Mouse (Mus musculus) gastrocnemius, postnatal 36 days (tissue): ENCODE results near the gene Mrps34. TPM values are rescaled to one million over a fixed set of nuclear protein-coding genes. Genes with fewer than 3 reads are reported as not detected.

Source experiments
- DNase-seq, 2 experiments: peaks; one replicate each; pipeline ENCODE4 v3.0.0; 2022
- intact Hi-C: fragments of 180-260 bp; cut with DNase I; formaldehyde crosslinking; loops from one replicate; pipeline ENCODE4 v1.15.1; 2025
- long read RNA-seq, 2 experiments: library from polyadenylated mRNA; stranded (forward); transcript quantifications; one replicate each; pipeline ENCODE4 v2.0.0; 2021
- total RNA-seq, 2 experiments: library from RNA; stranded (reverse); gene quantifications; 2 replicates each; pipeline ENCODE4 v1.2.3; 2021

Mrps34 gene
- total RNA-seq = 10 to 100 TPM; 84.6 to 90.2 TPM
- long read RNA-seq, experiment 1, transcript Mrps34-201 (3 exons, 918 nt) = major isoform, 101 of 112 reads
- long read RNA-seq, experiment 1, partial matches to known transcripts = 0 of 112 reads
- long read RNA-seq, experiment 1, other reads (novel, unspliced or antisense) = 10 of 112 reads
- long read RNA-seq, experiment 2, transcript Mrps34-201 (3 exons, 918 nt) = major isoform, 154 of 163 reads
- long read RNA-seq, experiment 2, partial matches to known transcripts = 1 of 163 reads
- long read RNA-seq, experiment 2, other reads (novel, unspliced or antisense) = 5 of 163 reads

DNA sequence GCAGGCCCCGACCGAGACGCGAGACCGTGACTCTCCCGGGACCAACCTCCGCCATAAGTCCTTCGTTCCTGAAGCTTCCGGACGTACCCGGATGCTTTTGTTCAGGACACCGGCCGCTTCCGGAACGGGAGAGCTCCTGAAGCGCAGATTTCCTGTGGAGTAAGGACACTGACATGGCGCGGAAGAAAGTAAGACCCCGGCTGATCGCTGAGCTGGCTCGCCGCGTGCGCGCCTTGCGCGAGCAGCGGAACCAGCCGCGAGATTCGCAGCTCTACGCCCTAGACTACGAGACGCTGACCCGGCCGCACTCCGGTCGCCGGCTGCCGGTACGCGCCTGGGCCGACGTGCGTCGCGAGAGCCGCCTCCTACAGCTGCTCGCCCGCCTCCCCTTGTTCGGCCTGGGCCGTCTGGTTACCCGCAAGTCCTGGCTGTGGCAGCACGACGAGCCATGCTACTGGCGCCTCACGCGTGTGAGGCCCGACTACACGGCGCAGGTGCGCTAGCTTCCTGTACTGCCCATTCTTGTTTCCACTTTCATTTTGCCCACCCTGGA lies at the start of gene Mrps34, which contains the start of gene Eme2:
Mrps34 (plus strand) TSS at position 122 of the 553 bp plus-strand sequence.
Eme2 (minus strand) TSS at position 93 of the 553 bp plus-strand sequence.
- intact Hi-C loops = loop anchor here (10.0 kb wide), 1 partner anchor 930 kb away; the partner anchor contains the start of genes Jmjd8 and Wdr24
- peak; percentile 68 to 77 for DNase-seq

DNA sequence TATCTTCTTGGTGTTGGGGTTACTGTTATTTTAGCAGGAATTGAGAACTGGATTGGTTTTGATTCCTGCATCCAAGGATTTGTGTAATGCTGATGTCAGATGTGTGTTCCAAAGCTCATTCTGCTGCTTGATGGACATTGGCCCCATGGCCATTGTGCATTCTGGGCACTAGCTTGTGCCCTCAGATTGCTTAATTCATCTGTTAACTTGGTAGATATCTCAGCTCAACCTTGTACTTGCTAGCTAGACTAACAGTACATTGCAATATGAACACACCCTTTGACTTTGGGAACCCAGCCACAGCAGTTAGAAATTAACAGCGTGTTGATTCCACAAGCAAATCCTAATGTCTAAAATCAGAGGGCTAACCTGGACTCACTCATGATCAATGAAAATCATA lies 47.5 kb upstream of the Mrps34 start:
- intact Hi-C loops = loop anchor here (5.0 kb wide), 1 partner anchor 170 kb away; the partner anchor contains the start of genes Cramp1l and Ift140
- no peak for DNase-seq

DNA sequence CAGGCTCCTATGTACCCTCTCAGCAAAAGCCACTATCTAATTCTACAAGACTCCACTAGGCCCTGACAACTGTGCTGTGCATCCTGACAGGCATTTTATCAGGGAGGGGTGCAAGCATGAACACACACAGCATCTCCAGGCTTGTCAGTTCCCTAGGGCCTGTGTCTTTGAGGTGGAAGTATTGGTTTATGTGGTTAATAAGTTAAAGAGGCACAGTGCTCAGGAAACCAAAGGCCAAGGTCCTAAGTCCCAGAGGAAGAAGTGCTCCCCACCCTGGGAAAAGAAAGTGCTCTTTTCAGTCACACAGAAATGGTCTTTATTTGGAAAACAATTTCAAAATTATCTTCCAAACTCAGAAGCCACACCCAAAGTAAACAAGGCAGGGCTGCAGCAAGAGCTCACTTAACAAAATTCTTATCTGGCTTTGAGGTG lies 46.3 kb upstream of the Mrps34 start:
- intact Hi-C loops = loop anchor here (5.0 kb wide), 1 partner anchor 169 kb away; the partner anchor contains the start of genes Cramp1l and Ift140
- no peak for DNase-seq

DNA sequence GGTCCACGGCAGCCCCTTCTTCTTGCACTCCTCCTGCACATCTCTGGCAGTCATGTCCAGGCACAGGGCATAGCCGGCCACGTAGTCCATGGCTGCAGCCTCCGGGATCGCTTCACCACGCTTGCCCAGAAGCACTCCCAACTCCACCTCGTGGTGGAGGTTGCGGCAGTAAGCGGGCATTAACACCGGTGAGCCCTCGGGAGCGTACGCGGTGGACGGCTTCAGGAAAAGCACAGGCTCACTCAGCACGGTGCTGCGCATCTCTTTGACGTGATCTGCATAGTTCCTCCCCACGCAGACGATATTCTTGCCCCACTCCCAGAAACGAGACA lies 45.2 kb upstream of the Mrps34 start:
- intact Hi-C loops = loop anchor here (2.0 to 5.0 kb wide), 2 partner anchors 27 to 168 kb away; partner anchors contain the start of genes Cramp1l and Ift140
- peak in 1 of 2 experiments; percentile 35 for DNase-seq

DNA sequence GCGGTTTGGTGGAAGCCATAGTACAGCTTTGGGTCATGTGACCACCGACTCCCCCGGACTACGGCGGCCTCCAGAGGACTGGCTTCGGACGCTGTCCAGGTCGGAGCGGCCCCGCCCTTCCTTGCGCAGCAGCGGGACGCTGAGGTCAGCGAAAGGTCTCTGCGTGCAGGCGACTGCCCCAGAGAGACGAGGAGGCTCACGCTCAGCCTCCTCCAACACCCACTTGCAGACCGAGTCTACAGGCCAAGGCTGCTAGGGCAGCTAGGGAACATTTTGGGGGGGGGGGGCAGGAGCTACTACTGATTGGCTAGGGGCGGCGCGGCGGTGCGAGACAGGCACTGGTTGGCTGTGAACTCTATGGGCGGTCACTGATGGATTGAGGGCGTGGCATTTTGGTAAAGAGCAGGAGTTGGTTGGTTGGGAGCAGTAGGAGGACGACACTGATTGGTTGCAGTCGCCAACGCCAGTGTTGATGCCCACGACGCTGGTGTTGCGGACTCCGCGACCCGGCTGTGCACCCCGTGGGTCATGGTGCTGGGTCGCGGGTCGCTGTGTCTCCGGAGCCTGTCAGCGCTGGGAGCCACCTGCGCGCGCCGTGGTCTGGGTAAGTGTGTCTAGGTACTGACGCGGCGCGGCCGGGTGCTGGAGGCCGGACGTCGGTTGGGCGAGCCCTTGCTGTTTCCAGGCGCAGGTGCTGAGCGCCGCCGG lies 44.7 kb upstream of the Mrps34 start, which contains the start of gene Fahd1:
Fahd1 (minus strand) TSS at position 300 of the 708 bp plus-strand sequence.
- intact Hi-C loops = loop anchor here (2.0 kb wide), 1 partner anchor 27 kb away; no protein-coding TSS in a partner anchor
- DNase-seq = peak; percentile 93 to 95

DNA sequence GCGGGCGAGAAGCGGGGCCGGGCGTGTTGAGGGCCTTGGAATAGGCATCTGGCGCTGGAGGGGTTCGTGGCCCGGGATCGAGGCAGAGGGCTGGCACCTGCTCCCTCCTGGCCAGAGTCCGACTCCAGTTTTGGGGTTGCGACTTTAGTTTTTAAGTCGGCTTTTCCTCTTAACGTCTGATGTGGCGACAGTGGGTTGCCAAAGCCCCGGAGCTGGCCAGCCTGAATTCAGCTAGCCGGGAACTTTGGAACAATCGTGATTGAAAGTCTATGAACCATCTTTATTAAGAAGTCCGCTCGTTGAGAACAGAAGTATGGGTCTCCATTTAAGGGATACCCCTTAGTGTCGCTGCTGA lies 44.2 kb upstream of the Mrps34 start:
- DNase-seq = no peak
- intact Hi-C loops = loop anchor here (2.0 kb wide), 1 partner anchor 26 kb away; no protein-coding TSS in a partner anchor

DNA sequence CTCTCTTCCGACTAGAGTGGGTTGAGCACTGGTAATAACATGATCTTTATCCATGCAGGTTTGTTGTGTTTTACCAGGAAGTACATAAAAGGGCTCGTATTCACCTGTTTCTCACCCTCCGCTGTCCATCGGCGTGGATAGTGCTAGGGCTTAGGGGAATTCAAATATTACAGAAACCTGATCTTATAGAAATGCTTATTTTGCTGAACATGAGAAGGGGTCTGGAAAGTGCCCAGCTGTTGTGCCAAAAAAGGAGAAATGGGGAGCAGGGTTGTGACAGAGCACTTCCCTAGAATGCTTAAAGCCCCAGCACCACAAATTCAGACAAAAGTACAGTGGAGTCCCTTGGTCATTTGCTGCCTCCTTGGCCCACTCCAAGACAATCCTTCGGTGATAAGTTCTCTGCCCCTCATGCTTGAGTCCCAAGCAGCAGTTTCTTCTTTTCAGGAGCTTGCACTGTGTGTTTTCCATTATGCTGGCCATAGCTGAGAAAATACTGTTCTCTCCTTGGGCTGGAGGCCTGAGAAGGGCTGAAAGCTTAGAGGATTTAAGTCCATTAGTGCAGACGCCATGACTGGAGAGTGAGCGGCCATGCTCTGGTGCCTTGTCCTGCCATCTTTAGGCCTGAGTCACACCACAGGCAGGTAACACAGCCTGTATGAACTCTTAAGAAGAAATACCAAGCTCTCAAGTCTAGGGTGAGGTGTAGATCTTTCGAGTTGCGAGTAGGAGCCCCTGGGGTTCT lies 43.4 kb upstream of the Mrps34 start:
- intact Hi-C loops = loop anchor here (2.0 kb wide), 1 partner anchor 25 kb away; no protein-coding TSS in a partner anchor
- no peak for DNase-seq

DNA sequence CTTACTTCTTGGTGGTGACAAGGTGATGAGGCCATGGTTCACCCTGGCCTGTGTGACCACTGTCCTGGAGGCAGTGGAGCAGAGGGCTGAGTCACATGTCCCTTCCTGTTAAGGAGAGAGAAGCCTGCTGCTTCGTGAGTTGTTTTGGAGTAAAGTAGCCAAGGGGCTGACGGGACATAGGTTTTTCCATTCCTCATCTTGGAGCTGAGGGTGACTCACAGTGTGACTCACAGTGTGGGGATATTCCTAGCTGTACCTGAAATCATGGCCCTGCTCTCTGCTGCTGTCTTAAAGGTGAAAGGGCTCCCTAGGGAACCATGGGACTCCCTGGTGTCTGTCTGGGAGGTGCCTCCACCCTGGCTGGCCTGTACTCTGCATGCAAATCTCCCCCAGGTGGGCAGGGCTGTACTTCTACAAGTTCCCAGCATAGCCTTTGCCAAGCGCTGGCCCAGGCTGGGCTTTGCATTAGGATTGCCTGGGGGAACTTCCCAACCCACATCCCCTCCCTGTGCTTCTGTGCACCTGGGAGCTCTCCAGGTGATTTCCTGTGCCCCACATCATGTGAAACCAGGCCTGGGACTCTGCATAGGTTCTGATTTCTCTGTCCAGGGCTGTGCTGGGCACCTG lies 39.0 kb upstream of the Mrps34 start:
- no peak for DNase-seq
- intact Hi-C loops = no loop called here

DNA sequence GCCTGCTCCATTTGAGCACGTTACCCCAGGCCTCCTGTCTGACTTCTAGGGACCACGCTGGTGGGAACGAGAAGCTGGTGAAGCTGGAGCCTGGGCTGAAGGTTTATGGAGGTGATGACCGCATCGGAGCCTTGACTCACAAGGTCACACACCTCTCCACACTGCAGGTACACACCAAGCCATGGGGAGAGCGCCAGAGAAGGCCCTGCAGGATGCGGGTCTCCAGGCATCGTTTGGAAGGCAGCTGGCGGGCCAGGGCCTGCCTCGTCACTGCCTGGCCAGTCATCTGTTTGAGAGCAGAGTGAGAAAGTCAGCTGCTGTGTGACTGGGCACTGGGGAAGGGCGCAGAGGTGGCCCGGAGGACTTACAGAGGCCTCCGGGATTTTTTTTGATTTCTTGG lies 38.3 kb upstream of the Mrps34 start:
- DNase-seq = no peak
- intact Hi-C loops = no loop called here

DNA sequence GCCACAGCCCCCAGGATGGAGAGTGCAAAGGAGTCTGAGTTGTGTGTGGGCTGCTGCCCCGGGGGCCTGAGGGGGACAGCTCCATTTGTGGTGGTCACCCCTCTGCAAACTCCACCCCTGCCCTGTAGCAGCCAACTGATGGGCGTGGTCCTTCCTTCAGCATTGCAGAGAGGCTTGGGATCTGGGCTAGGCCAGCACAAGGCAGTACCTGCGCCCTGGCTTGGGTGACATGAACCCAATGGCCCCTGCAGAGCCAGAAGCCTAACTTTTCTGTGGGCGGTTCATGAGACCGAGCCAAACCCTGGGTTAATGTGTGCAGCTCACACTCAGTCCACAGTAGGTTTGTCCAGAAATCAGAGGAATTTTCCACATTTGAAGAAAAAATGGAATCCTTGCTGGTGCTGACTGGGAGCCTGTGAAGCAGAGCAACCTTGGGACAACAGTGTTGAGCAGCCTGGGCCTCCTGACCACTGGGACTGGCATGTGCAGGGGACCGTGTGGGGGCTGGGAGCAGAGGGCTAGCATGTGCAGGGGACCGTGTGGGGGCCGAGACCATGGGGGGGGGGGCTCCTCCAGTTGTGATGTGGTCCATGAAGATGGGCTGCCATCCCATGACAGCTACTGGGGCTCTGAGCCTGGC lies 37.0 kb upstream of the Mrps34 start:
- intact Hi-C loops = no loop called here

DNA sequence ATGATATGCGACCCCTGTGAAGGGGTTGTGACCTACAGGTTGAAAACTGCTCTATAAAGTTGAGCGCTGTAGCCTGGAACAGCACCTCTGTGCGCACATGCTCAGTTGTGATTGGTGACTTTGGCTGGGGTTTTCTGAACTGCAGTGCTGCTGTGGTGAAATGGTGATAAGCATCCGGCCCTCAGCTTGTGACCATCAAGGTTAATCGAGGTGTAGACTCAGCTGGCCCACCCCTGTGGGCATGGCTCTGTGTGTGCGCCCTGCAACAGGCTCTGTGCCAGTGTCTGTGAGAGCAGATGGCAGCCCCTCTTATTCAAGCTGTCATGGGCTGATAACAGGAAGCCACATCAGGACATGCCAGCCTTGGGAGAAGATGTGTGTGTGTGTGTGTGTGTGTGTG lies 35.9 kb upstream of the Mrps34 start:
- DNase-seq = no peak
- intact Hi-C loops = no loop called here

More for the DNA sequence above, 37.0 kb upstream of the Mrps34 start:
- DNase-seq = no peak

DNA sequence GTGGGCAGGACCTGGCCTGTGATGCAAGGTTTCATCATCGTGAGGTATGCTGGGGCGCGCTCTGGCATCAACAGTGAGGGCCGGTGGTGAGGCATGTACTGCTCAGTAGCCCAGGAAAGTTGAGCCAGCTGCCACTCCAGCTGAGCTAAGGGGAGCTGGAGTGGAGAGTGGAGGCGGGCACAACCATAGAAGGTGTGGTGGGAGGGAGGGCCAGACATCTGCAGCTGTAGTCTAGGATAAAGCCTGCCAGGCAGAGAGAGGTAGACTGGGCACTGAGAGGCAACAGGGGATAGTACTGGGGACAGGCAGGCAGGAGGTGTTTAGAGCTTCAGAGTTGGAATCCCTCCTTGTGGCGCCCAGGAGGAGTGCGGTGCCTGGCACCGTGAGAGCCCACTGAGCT lies 34.8 kb upstream of the Mrps34 start:
- intact Hi-C loops = no loop called here
- no peak for DNase-seq

DNA sequence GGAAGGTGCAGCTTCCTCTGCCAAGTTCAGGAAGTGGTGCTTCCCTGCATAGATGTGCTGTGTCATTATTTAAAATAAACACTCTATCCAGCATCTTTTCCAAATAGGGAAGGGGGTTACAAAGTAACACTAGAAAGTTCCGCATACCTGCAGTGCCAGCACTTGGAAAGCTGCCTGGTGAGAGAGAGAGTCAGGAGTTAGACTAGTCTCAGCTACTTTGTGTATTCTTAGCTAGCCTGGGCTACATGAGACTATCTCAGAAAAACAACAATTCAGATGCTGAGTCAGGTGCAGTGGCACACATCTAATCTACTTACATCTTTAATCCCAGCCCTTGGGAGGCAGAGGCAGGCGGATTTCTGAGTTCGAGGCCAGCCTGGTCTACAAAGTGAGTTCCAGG lies 33.1 kb upstream of the Mrps34 start:
- intact Hi-C loops = no loop called here

DNA sequence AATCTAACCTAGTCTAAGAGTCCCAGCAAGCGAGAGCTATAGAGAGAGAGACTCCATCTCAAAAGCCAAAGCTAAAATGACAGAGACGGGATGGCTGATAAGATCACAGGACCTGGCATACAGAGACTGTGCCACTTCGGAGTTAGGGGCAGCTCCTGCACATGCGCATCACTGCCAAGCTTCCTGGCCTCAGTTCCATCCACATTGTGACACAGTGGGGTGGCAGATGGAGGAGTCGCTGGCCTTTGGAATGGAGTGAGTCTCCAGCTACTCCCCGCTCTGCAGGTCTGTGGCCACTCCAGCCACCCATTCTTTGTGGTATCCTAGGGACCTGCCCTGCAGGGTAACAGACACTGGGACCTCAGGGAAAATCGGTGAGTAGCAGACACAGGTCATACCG lies 29.1 kb upstream of the Mrps34 start, which contains the start of gene Igfals:
Igfals (plus strand) TSS at position 222 of the 400 bp plus-strand sequence.
- no peak for DNase-seq
- intact Hi-C loops = no loop called here

More for the DNA sequence above, 33.1 kb upstream of the Mrps34 start:
- DNase-seq = no peak

DNA sequence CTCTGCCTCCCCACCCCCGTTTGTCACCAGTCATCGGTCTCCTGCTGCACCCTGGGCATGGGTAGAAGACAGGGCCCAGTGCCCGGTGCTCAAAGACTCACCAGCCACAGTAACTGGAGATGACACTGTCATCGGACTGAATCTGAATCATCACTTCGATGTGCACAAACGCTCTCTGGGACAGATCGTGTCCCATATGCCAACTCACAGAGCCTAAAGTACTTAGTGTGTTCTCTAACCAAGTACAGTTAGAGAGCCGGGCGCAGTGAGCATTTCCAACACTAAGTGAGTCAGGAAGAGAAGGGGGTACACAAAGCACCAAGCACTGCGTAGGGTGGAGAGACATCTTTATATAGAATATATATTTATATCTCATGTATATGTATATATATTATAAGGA lies 27.0 kb upstream of the Mrps34 start:
- DNase-seq = no peak
- intact Hi-C loops = no loop called here

DNA sequence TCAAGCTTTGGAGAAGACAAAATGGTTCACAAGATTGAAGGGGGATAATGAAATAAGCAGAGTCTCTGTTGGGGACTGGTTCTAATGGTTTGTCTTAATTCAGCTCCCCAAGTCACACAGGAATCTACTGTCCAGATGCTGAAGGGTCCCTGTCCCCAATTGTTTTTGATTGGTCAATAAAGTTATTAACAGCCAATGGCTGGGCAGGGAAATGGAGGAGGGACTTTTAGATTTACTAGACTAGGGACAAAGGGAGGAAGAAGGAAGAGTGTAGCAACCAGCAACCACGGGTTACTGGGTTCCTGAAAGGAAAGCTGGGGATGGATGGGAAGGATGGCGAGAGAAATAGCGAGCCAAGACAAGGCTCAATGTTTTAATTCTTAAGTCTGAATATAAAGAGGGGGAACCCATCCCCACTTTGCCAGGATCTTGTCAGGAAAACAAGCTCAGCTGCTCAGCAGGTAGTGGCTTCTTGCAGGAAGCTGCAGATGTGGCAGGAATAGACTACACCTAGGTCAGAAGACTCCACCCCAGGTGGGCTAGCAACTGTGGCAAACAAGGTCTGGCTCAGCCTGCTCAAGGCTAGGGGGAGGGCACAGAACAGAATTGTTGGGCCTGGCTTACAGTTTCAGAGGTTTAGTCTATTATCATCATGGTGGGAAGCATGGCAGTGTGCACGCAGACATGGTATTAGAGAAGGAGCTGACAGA lies 21.1 kb upstream of the Mrps34 start:
- DNase-seq = no peak
- intact Hi-C loops = no loop called here

DNA sequence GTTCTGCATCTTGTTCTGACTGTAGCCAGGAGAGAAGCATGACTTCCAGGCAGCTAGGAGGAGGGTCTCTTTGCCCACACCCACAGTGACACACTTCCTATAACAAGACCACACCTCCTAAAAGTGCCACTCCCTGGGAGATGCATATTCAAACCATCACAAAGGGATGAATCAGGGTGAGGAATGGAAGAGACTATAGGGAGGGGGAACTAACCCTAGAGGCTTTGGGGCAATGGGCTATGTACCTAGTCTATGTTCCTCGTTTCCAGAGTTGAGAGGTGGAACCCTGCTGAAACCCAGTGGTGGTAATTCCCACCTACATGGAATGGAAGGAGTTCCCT lies 20.5 kb upstream of the Mrps34 start:
- intact Hi-C loops = no loop called here
- DNase-seq = no peak

DNA sequence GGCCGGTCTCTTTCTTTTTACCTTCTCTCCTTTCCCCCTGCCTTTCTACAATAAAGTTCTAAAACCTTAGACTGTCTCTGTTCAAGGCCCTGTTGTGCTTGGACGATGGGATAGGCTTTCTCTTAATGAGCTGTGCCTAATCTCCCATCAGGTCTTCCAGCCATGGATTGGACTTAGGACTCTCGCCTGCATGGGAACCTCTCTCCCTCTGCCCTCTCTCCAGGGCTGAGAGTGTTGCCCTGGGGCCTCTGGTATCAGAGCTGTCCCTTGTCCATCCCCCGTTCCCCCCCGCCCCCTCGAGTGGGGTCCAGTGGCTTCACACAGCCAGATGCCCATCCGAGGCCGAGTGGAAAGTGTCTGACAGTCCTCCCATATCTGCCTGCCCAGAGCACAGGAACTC lies 19.9 kb upstream of the Mrps34 start:
- DNase-seq = no peak
- intact Hi-C loops = no loop called here
